Mouse (Mus musculus) kidney, postnatal 14 days (tissue): ENCODE measurements around the gene Msh5.
"Not testable (repeated sequence)": the region's sequence is repeated elsewhere in the genome, so short reads cannot be mapped to it uniquely, and the experiment has no call there.

Experiments
- DNase-seq: peaks from one replicate; pipeline ENCODE4 v3.0.0; 2022; ENCODE audit warnings: mixed read lengths

Gene Msh5

DNA sequence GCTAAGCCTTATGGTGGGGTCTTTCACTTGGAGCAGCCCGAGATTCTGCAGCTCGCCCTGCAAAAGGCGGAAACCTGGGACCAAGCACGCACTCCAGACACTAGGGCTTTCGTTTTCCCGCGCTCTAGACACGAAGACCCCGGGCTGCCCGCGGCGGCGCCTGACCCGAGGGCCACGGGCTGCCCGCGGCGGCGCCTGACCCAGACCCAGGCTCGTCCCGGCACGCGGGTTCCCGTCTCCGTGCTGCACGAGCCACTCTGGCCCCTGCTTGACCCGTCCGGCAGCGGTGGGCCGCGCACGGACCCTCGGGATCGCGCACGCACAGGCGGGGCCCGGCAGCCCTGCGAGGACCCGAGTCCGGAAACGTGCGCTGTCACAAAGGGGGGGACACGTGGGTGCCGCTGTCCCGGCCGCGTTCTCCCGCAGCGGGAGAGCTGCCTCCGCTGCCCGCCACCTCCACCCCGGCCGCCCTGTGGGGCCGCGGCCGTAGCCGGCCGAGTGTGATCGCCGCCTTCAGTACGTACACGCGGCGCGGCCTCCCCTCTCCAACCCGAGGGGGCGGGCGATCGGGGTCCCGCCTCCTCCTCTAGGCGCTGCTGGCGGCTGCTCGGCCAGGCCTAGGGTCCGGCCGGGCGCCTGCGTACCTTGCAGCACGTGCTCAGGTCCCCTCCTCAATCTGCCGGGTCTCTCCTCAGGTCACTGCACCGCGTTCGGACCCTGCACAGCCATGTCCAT, 45.7 kb downstream of the Msh5 start, which contains the start of gene Vars:
TSS of gene Vars (plus strand) at position 271 of the 735 bp plus-strand sequence.
- peak; percentile 93 for DNase-seq

DNA sequence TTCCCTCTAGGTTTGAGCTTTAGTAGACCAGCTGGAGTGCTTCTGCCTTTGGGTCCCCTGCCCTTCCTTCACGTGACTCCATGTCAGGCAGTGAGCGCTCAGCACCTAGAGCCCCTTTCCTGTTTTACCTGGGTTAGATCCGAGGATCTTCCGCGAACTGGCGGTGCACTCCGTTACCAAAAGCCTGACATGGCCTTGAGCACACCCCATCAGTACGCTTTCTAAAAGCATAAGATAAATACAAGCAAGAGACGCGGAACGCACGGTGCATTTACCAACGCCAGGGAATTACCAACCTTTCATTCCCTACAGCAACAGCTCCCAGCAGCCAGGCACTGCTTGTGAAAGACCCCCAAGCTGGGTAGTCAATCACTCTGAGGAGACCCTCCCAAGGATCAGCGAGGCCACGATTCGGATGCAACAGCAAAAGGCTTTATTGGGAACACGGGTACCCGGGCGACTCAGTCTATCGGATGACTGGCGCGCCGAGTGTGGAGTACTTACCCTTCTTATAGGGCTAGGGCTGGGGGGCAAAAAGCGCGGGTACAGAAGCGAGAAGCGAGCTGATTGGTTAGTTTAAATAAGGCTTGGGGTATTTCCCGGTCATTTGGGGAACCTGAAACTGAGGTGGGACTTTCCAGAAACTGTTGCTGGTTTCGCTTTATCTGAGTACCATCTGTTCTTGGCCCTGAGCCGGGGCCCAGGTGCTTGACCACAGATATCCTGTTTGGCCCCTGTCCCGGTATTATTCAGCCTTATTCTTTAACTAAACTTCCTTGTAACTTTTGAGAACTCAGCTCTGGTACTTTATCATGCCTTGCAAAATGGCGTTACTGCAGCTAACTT, 46.5 kb downstream of the Msh5 start:
- DNase-seq, result not testable (repeated sequence)

DNA sequence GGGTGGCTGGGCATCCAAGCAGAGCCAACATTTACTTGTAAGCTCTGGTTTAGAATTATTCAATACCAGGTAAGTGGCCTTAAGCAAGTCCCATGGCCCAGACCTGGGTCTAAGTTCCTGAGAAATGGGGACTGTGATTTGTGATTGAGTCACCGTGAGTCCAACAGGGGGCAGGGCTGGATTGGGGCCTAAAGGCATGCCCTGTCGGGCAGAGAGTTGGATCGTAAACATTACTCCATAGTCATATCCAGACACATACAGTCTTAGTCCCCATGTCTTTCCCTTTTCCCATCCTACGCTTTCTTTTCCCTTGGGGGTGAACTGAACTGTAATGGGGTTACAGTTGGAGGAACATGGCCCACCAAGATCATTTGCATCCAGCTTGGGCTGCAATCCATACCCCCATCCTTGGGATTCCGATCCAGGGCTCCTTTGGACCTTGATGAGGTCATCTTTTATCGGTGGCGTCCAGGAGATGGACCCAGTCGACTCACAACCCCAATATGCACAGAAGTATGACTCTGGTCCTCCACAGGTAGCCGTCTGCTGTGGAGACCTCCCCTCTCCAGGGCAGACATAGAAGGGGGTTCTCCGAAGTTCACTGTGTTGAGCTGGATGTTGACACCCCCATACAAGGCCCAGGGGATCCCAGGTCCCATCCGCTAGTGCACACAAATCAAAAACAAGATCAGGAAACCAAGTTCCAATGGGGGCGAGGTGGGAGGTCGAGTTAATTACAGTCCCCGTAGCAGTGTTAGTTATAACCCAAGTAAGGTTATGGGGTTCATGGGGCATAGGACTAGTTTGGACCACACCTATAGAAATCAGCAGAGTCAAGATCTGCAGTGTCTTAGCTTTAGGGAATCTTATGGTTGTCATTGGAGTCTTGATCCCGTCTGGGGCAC, 47.8 kb downstream of the Msh5 start:
- no peak for DNase-seq

DNA sequence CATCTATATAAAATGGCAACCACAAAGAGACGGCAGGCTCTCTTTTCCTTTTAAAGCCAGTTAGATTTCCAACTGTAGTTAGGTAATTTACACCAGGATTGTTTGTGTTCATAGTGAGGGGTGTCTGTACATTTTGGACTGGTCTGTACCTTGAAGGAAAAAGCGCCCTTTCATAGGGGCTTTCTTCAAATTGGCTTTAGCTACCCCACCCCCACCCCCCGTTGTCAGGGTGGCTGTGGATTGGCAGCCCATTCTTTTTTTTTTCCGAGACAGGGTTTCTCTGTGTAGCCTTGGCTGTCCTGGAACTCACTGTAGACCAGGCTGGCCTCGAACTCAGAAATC, 49.4 kb downstream of the Msh5 start:
- no peak for DNase-seq

DNA sequence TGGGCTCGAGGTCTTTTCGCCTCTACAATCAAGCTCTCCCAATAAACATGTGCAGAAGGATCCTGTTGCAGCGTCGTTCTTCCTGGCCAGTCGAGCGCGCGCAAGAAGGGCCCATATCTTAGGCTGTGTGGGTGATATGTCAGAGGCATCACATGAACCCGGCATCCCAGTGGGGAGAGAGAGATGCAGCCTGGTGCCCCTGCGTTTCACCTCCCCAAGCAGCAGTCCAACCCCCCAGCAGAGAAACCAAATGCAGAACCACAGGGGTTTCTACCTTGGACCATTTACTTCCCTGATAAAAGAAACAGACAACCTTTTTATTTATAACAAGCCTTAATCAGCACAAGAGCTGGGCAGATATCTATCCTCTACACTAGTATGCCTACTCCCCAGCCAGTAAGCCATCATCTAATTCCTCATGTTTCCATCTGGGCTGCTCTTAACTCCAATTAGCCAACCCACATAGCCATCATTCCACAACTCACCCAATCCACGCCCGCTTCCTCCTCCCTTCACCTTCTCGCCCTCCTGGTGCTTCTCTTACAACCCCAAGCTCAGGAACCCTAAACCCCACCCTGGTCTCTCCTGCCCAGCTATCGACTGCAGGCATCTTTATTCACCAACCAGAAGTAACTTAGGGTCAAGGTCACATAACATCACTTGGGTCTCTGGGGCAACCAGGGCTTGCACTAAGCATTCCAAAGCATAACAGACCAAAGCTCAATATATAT, 50.0 kb downstream of the Msh5 start:
- DNase-seq, result no peak

DNA sequence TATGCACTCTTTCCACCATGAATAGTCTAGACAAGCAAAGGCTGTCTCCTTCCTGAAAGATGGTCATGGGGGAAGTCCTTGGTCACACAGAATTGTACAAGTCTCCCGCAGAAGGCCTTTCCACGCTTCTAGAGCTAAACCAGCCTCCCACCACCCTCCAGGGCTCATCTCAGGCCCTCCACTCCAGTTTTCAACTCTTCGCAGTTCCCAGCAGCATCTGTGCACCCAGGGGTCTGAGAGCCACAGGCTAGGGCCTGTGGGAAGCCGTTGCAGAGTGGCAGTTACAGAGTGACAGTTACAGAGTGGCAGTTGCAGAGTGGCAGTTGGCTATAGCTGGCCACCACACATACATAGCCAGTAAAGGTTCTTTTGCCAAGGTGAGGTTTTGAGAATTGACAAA, 50.6 kb downstream of the Msh5 start:
- DNase-seq, result not testable (repeated sequence)

DNA sequence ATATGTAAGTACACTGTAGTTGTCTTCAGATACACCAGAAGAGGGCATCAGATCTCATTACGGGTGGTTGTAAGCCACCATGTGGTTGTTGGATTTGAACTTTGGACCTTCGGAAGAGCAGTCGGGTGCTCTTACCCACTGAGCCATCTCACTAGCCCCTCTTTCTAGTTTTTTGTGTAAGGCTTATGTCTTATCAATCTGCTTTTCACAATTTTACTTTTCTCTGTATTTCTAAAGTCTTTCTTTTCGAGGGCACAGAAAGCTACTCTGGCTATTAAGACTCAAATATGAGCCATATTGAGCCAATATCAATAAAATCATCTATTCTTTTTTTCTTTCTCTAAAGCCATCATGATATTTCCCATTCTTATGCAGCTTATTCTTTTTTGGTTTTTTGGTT, 51.4 kb downstream of the Msh5 start:
- not testable (repeated sequence) for DNase-seq

DNA sequence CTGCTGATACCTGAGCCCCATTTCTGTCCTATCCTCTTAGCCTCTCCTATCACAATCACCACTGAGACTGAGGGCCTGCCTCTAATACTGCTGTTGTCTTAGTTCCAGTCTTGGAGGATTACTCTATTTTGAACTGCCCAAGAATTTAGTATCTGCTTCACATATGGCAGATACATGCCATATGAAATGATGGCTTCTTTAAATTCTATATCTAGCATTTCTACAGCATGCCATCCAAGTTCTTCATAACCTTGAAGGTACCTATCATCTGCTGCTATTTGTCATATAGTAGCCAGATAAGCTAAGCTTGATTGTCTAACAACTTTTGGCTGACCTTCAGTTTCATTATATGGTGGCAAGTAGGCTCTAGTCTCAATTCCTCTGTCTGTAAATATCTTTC, 51.8 kb downstream of the Msh5 start:
- DNase-seq, result no peak

DNA sequence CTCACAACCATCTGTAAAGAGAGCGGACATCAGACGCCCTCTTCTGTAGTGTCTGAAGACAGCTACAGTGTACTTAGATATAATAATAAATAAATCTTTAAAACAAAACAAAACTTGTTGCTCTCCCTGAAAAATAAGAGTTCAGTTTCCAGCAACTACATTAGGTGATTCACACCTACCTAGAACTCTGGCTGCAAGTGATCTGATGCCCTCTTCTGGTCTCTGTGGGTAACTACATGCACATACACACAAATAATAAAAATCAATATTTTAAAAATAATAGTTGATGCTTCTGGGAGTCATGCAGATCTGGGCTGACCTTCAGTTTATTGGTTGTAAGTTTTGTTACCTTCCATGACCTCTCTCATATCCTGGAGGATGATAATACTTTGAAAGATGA, 62.3 kb downstream of the Msh5 start:
- DNase-seq, result peak; percentile 44

DNA sequence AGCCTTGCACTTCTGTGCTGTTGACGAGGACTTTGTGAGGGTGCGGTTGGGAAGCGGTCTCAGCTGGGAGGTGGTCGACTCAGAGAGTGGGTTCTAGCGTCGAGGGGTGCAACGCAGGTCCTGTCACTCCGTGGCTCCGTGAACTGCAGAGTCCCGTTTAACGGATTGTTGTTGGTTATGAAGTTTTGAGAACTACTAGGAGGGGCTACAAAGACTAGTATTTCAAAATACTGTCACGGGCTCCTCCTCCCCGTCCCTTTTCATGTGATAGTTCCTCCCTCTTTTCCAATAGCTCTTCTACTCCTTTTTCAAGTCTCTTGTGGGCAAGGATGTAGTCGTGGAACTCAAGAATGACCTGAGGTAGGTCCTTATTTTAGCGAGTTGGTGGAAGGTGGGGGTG, 64.2 kb downstream of the Msh5 start:
- no peak for DNase-seq

DNA sequence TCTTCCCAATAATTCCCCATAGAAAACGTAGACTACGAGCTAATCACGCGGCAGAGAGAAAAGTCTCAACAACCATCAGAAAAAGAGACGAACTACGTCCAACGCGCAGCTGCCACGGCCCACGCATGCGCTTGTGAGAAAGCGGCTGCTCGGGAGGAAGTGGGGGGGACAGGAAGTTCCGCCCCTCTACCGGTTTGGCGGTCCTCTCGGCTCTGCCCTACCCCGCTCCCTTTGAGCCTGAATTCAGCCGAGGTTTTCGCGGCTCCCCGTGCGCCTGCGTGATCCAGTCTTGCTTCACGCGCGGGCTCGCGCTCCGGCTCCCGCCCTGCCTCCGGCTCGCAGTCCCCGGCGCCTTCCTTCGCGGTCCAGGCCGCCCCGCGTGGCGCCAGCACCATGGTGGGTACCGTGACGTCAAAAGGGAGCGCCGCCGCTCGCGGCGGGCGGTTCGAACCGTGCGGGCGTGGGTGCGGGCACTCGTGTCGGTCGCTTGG, 64.8 kb downstream of the Msh5 start, which contains the start of gene Lsm2:
TSS of gene Lsm2 (plus strand) at position 173 of the 491 bp plus-strand sequence.
- DNase-seq, result peak; percentile 94

DNA sequence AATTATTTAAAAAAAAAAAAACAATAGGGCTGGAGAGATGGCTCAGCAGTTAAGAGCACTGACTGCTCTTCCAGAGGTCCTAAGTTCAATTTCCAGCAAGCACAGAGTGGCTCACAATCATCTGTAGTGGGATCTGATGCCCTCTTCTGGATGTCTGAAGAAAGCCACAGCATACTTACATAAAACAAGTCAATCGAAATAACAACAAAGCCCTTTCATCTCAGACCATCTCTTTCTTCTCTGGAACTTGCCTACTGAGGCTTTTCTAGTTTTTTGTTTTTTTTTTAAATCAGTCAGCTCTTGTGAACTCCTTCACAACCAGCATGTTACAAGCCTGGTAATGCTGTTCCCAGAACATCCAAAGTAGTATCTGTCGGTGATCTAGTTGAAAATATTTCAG, 65.9 kb downstream of the Msh5 start:
- DNase-seq, result peak; percentile 77

DNA sequence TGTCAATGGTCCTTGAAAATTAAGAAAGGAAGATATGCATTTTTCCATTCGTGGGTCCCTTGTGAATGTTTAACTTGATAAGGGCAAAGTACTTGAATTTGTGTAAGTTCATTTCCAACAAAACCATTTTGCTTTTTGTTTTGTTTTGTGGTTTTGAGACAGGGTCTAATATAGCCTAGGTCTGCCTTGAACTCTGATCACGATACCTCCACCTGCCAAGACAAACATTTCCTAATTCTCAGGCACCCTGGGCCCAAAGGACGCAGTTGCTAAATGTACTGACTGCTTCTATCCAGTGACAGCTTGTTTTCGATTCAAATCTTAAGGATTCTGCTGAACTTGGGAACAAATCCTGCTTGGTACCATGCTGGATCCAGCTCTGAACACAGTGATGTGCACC, 66.9 kb downstream of the Msh5 start:
- DNase-seq, result no peak
